Mouse (Mus musculus) embryonic facial prominence, embryonic 12.5 days (tissue): ENCODE results near the gene Hdac10. TPM values are rescaled to one million over a fixed set of nuclear protein-coding genes. Genes with fewer than 3 reads are reported as not detected.

Experiments
- microRNA-seq: library from miRNA; unstranded; fragments of <30 nt; microRNA quantifications from one replicate; pipeline ENCODE4, GENCODE M21; 2017
- polyA plus RNA-seq: library from polyadenylated mRNA; unstranded; fragments of >200 nt; fragmentation: Nextera tagmentation; extraction: Ambion mirVana; gene quantifications from 2 replicates; pipeline ENCODE4 v1.2.1, GENCODE M21; 2016

Hdac10 gene
- polyA plus RNA-seq, 1 experiment from 2014 or later: 20.1 TPM

Small RNA genes lying within 50 kb of the gene (microRNA-seq; reads per million reads assigned to microRNA genes)
- gene Mir7118: not detected

Other genes with a start within 250 kb of the Hdac10 start
- gene Ttll8, start 174.3 kb downstream of the Hdac10 start, polyA plus RNA-seq: not detected in 2 replicates
- gene Mlc1, start 149.7 kb downstream of the Hdac10 start, polyA plus RNA-seq: 0.59 and 1.1 TPM in 2 replicates
- gene Mov10l1, start 145.8 kb downstream of the Hdac10 start, polyA plus RNA-seq: 0.38 TPM in 1 of 2 replicates, not detected in the other
- gene Panx2, start 69.0 kb downstream of the Hdac10 start, polyA plus RNA-seq: 0.45 and 0.46 TPM in 2 replicates
- 49.1 and 50.9 TPM in 2 replicates for gene Trabd, start 53.6 kb downstream of the Hdac10 start, polyA plus RNA-seq
- gene Selenoo, start 39.6 kb downstream of the Hdac10 start, polyA plus RNA-seq: 21.0 and 22.3 TPM in 2 replicates
- 20.7 and 23.8 TPM in 2 replicates for gene Tubgcp6, start 5.6 kb downstream of the Hdac10 start, polyA plus RNA-seq
- gene Mapk12, start 12.0 kb upstream of the Hdac10 start, polyA plus RNA-seq: 7.5 and 7.6 TPM in 2 replicates
- 14.0 and 16.4 TPM in 2 replicates for gene Mapk11, start 20.9 kb upstream of the Hdac10 start, polyA plus RNA-seq
- 169 and 182 TPM in 2 replicates for gene Plxnb2, start 52.1 kb upstream of the Hdac10 start, polyA plus RNA-seq
- gene Dennd6b, start 67.8 kb upstream of the Hdac10 start, polyA plus RNA-seq: 30.2 and 30.3 TPM in 2 replicates
- gene Ppp6r2, start 82.9 kb upstream of the Hdac10 start, polyA plus RNA-seq: 38.9 and 41.9 TPM in 2 replicates
- gene Sbf1, start 186.6 kb upstream of the Hdac10 start, polyA plus RNA-seq: 60.9 and 61.6 TPM in 2 replicates
- gene Adm2, start 194.0 kb upstream of the Hdac10 start, polyA plus RNA-seq: 0.18 TPM in 1 of 2 replicates, not detected in the other
- not detected in 2 replicates for gene Miox, start 205.7 kb upstream of the Hdac10 start, polyA plus RNA-seq
- gene Lmf2, start 227.0 kb upstream of the Hdac10 start, polyA plus RNA-seq: 54.5 and 58.8 TPM in 2 replicates
- 171 and 177 TPM in 2 replicates for gene Ncaph2, start 227.0 kb upstream of the Hdac10 start, polyA plus RNA-seq
- 5.5 and 6.2 TPM in 2 replicates for gene Sco2, start 245.1 kb upstream of the Hdac10 start, polyA plus RNA-seq
- gene Tymp, start 248.3 kb upstream of the Hdac10 start, polyA plus RNA-seq: 1.2 and 1.5 TPM in 2 replicates